Mouse (Mus musculus): ENCODE data around the gene Trim67. TPM values are rescaled to one million over a fixed set of nuclear protein-coding genes. Genes with fewer than 3 reads are reported as not detected.
A peak's percentile ranks its signal among the peaks of the same experiment; 100 is the strongest.

The Trim67 gene
- polyA plus RNA-seq, 1 experiment, result 0.09 TPM

GRCm38 (mm10) chr8:124793172-124793651 lies 320 bp downstream of the Trim67 start:
- peak overlapping the region; percentile 51 for H3K4me3 ChIP-seq (ENCODE audit: insufficient read depth, low read length)
- H3K27ac ChIP-seq (ENCODE audit: insufficient read depth, low read depth, low read length), result no peak overlapping the region
- H3K4me1 ChIP-seq (ENCODE audit: control insufficient read depth, insufficient read depth, low read length), result peaks cover 13% of the 10 kb centered on the region
- TF ChIP-seq POLR2A (IDR thresholded peaks at IDR 0.05; ENCODE audit: borderline replicate concordance, low read depth, low read length) (no peak), CTCF (IDR thresholded peaks at IDR 0.05; ENCODE audit: low read depth, low read length) (no peak)

DNA sequence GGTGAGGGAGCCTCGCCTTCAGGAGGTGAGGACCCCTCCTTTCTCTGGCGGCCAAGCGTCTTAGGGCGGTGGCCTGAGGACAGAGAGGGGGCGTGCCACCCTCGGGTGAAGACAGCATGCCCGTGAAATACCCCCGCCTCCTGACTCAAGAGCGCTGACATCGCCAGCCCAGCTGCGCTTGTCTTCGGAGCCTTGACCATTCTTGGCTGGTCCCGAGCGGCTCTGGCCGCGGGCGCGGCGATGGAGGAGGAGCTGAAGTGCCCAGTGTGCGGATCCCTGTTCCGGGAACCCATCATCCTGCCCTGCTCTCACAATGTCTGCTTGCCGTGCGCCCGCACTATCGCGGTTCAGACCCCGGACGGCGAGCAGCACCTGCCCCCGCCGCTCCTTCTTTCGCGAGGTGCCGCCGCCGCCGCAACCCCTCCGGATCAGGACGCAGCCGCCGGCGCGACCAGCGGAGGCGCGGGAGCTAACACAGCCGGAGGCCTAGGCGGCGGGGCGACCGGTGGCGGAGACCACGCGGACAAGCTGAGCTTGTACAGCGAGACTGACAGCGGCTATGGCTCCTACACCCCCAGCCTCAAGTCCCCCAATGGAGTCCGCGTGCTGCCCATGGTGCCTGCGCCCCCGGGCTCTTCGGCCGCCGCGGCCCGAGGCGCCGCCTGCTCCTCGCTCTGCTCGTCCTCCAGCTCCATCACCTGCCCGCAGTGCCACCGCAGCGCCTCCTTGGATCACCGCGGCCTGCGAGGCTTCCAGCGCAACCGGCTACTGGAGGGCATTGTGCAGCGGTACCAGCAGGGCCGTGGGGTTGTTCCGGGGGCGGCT lies 981 bp downstream of the Trim67 start:
- TF ChIP-seq CTCF (IDR thresholded peaks at IDR 0.05; ENCODE audit: low read depth, low read length) (no peak), POLR2A (IDR thresholded peaks at IDR 0.05; ENCODE audit: borderline replicate concordance, low read depth, low read length) (no peak)
- peak overlapping the region; percentile 22 for H3K4me3 ChIP-seq (ENCODE audit: insufficient read depth, low read length)
- H3K4me1 ChIP-seq (ENCODE audit: control insufficient read depth, insufficient read depth, low read length), result peaks cover 13% of the 10 kb centered on the region
- no peak overlapping the region for H3K27ac ChIP-seq (ENCODE audit: insufficient read depth, low read depth, low read length)

GRCm38 (mm10) chr8:124794486-124794780 lies 1.5 kb downstream of the Trim67 start:
- 0 out of 2 replicates have a peak overlapping the region, but pooled peaks have one; percentile 22 for H3K4me3 ChIP-seq (ENCODE audit: insufficient read depth, low read length)
- peaks cover 13% of the 10 kb centered on the region for H3K4me1 ChIP-seq (ENCODE audit: control insufficient read depth, insufficient read depth, low read length)
- no peak overlapping the region for H3K27ac ChIP-seq (ENCODE audit: insufficient read depth, low read depth, low read length)
- no peak for TF ChIP-seq POLR2A (IDR thresholded peaks at IDR 0.05; ENCODE audit: borderline replicate concordance, low read depth, low read length)
- TF ChIP-seq CTCF (IDR thresholded peaks at IDR 0.05; ENCODE audit: low read depth, low read length), result no peak

GRCm38 (mm10) chr8:124795781-124796488 lies 3.0 kb downstream of the Trim67 start:
- Histone ChIP-seq H3K4me3 (ENCODE audit: insufficient read depth, low read length) (no peak overlapping the region), H3K4me1 (ENCODE audit: control insufficient read depth, insufficient read depth, low read length) (peaks cover 6% of the 10 kb centered on the region), H3K27ac (ENCODE audit: insufficient read depth, low read depth, low read length) (no peak overlapping the region)
- no peak for TF ChIP-seq POLR2A (IDR thresholded peaks at IDR 0.05; ENCODE audit: borderline replicate concordance, low read depth, low read length)
- no peak for TF ChIP-seq CTCF (IDR thresholded peaks at IDR 0.05; ENCODE audit: low read depth, low read length)

DNA sequence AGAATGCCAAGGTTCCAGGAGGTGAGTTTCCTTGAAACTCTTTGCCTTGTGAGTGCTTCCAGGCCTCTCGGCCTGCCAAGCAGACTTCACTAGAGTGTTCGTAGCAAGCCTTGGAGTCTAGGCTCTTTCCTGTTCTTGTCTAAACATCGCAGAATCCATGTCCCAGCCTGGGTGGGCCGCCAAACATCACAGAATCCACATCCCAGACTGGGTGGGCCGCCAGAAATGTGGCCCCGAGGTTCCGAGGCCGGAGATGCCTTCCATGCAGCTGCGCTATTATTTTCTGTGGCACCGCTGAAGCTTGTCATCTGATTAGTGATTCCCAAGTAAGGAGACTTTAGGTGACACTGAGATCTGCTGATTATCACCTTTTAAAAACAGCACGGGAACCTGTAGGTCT lies 7.7 kb downstream of the Trim67 start:
- no peak for TF ChIP-seq CTCF (IDR thresholded peaks at IDR 0.05; ENCODE audit: low read depth, low read length)
- TF ChIP-seq POLR2A (IDR thresholded peaks at IDR 0.05; ENCODE audit: borderline replicate concordance, low read depth, low read length), result no peak
- Histone ChIP-seq H3K4me3 (ENCODE audit: insufficient read depth, low read length) (no peak overlapping the region), H3K4me1 (ENCODE audit: control insufficient read depth, insufficient read depth, low read length) (no peaks in the 10 kb centered on the region), H3K27ac (ENCODE audit: insufficient read depth, low read depth, low read length) (no peak overlapping the region)

- Histone ChIP-seq H3K27ac (ENCODE audit: insufficient read depth, low read depth, low read length) (no peak overlapping the region), H3K4me3 (ENCODE audit: insufficient read depth, low read length) (no peak overlapping the region), H3K4me1 (ENCODE audit: control insufficient read depth, insufficient read depth, low read length) (no peaks in the 10 kb centered on the region)
- no peak for TF ChIP-seq POLR2A (IDR thresholded peaks at IDR 0.05; ENCODE audit: borderline replicate concordance, low read depth, low read length)
- TF ChIP-seq CTCF (IDR thresholded peaks at IDR 0.05; ENCODE audit: low read depth, low read length), result no peak
Measured at GRCm38 (mm10) chr8:124803824-124804702, 11.2 kb downstream of the Trim67 start.

DNA sequence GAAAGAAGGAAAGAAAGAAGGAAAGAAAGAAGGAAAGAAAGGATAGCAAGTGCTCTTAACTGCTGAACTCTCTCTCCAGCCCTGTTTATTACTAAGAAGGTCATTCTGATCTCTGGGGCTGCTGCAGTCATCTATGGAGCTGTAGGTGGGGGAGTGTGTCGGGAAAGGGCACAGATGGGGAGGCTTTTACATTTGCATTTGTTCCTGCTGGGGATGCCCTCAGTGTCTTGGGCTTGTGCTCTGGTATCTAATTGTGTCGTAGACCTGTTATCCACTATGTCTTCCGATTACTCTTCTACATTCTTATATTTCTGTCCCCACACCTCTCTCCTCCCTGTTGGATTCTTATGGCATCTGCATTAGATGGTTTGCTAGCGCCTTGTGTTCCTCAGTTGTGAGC lies 13.1 kb downstream of the Trim67 start:
- Histone ChIP-seq H3K27ac (ENCODE audit: insufficient read depth, low read depth, low read length) (no peak overlapping the region), H3K4me1 (ENCODE audit: control insufficient read depth, insufficient read depth, low read length) (no peaks in the 10 kb centered on the region), H3K4me3 (ENCODE audit: insufficient read depth, low read length) (no peak overlapping the region)
- TF ChIP-seq POLR2A (IDR thresholded peaks at IDR 0.05; ENCODE audit: borderline replicate concordance, low read depth, low read length) (no peak), CTCF (IDR thresholded peaks at IDR 0.05; ENCODE audit: low read depth, low read length) (no peak)

DNA sequence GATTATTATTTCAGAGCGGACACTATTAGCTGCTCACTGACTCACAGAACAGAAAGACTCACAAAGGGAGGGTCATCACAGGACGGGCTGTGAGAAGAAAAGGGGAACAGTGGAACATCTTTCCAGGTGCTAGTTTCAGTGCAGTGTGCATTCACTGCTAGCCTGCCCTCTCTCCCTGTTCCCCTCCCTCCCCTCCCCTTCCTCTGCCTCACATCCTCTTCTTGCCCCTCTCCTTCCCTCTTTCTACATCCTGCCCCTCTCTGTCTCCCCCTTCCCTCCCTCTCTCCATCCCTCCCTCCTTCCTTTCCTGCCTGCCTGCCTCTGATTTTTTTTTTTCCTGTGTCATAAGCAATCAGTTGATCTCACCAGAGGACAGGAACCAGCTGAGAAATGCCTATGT lies 16.5 kb downstream of the Trim67 start:
- no peak overlapping the region for H3K27ac ChIP-seq (ENCODE audit: insufficient read depth, low read depth, low read length)
- TF ChIP-seq POLR2A (IDR thresholded peaks at IDR 0.05; ENCODE audit: borderline replicate concordance, low read depth, low read length) (no peak), CTCF (IDR thresholded peaks at IDR 0.05; ENCODE audit: low read depth, low read length) (no peak)
- no peaks in the 10 kb centered on the region for H3K4me1 ChIP-seq (ENCODE audit: control insufficient read depth, insufficient read depth, low read length)
- H3K4me3 ChIP-seq (ENCODE audit: insufficient read depth, low read length), result no peak overlapping the region

DNA sequence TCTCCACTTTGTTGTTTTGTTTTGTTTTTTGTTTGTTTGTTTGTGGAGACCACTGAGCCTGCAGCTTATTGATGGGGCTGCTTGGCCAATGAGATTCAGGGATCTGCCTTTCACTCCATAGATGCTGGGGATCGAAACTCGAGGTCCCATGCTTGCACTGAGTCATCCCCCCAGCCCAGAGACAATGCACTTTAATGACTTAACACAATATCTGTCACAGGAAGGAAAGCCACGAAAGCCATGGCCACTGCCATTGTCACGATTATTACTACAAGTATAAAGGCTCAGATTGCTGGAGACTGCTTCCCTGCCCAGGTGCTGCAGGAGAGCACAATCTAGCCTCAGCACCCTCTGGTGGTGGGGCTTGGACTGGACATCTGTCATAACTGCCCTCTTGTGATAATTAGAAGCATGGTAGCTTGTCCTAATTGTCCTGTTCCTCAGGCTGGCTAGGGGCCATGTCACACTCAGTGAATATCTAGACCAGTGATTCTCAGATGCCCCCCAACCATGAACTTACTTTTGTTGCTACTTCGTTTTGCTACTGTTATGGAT lies 17.2 kb downstream of the Trim67 start:
- Histone ChIP-seq H3K27ac (ENCODE audit: insufficient read depth, low read depth, low read length) (no peak overlapping the region), H3K4me3 (ENCODE audit: insufficient read depth, low read length) (no peak overlapping the region)
- TF ChIP-seq POLR2A (IDR thresholded peaks at IDR 0.05; ENCODE audit: borderline replicate concordance, low read depth, low read length), result no peak
- peak; percentile 40; the same call in 1 of the 2 replicates for TF ChIP-seq CTCF (IDR thresholded peaks at IDR 0.05; ENCODE audit: low read depth, low read length)

More for the DNA sequence above, 17.2 kb downstream of the Trim67 start:
- H3K4me1 ChIP-seq (ENCODE audit: control insufficient read depth, insufficient read depth, low read length), result no peaks in the 10 kb centered on the region
